In the genomic region with DNA sequence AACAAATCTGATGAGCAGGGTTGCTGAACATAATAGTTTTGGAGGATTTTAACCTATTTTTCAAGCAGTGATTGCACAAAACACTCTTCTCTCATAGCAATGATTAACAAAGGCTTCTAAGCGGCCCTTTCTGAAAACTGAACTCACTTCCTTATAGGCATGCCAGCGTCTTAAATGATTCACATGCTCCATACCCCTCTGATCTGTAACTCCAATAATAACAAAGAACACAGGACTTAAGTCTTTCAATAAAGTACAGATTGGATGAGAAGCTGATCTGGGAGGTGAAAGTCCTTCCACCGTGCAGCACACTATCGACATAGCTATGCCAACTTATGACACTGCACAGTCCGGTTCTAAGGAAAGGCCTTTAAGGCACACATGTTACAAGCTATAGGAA, we compare ENCODE assay signal across 19 mouse cellular contexts. TPM values are rescaled to one million over a fixed set of nuclear protein-coding genes. Genes with fewer than 3 reads are reported as not detected.
"Had no signal": no experiment of that assay in that cellular context is flagged by ENCODE, and none has a peak within 500 bp of the region (broad histone marks: within the 10 kb centered on the region; RNA-seq: fewer than 3 reads in every experiment).

No protein-coding gene starts in this region.

- H3K4me1 ChIP-seq: liver, embryonic 15.5 days had no signal

- H3K27ac ChIP-seq: liver, embryonic 15.5 days; macrophage; midbrain, embryonic 13.5 days; midbrain, embryonic 15.5 days; neural tube, embryonic 13.5 days; neural tube, embryonic 15.5 days had no signal

- H3K9me3 ChIP-seq: liver, embryonic 15.5 days; megakaryocyte, embryonic 14.5 days; midbrain, embryonic 13.5 days; midbrain, embryonic 15.5 days; neural tube, embryonic 13.5 days; neural tube, embryonic 15.5 days had no signal

- H3K4me3 ChIP-seq: liver, embryonic 15.5 days; megakaryocyte, embryonic 14.5 days; midbrain, embryonic 13.5 days; midbrain, embryonic 15.5 days; neural tube, embryonic 13.5 days; neural tube, embryonic 15.5 days had no signal

- H3K36me3 ChIP-seq: liver, embryonic 15.5 days; midbrain, embryonic 13.5 days; midbrain, embryonic 15.5 days; neural tube, embryonic 13.5 days; neural tube, embryonic 15.5 days had no signal

- H3K9ac ChIP-seq: liver, embryonic 15.5 days; liver, postnatal 0 days; lung, embryonic 14.5 days; midbrain, embryonic 13.5 days; midbrain, embryonic 15.5 days; neural tube, embryonic 13.5 days; neural tube, embryonic 15.5 days had no signal

- ATAC-seq: liver, postnatal 0 days; midbrain, embryonic 13.5 days; midbrain, embryonic 15.5 days had no signal

- H3K4me2 ChIP-seq: liver, embryonic 15.5 days; lung, embryonic 14.5 days; midbrain, embryonic 11.5 days; midbrain, embryonic 13.5 days; midbrain, embryonic 15.5 days; neural tube, embryonic 13.5 days; neural tube, embryonic 15.5 days had no signal

- DNase-seq: liver, postnatal 0 days; lung, embryonic 14.5 days; lung, postnatal 14 days; lung, postnatal 36 days; retina, postnatal 1 day; right cerebral cortex, postnatal 14 days; spleen, adult 18-20 months; thymus, adult 18-20 months; thymus, postnatal 14 days; thymus, postnatal 36 days had no signal

RNA-seq across cellular contexts. Expression of a gene that starts 2.0 kb away (rescaled TPM):
- polyA plus RNA-seq: liver, embryonic 15.5 days; liver, postnatal 0 days; macrophage; midbrain, embryonic 11.5 days; thymus, postnatal 0 days had no signal
